Mouse (Mus musculus) activated CD4-positive, CD25-positive, alpha-beta regulatory T cell (primary cell): ENCODE data around the gene Mrpl45. TPM values are rescaled to one million over a fixed set of nuclear protein-coding genes. Genes with fewer than 3 reads are reported as not detected.

Source experiments
- polyA plus RNA-seq, 2 experiments: library from polyadenylated mRNA; unstranded; fragments of 100-300 nt; shearing (Covaris generic); gene quantifications; one replicate each; pipeline ENCODE4 v1.2.1; 2017

The Mrpl45 gene
- polyA plus RNA-seq, result 10 to 100 TPM; 22.0 to 31.1 TPM

GRCm38 (mm10) chr11:97315504-97316503 lies at the start of gene Mrpl45:
TSS of gene Mrpl45 (plus strand) at chr11:97315716.

GRCm38 (mm10) chr11:97280216-97280861 lies 35.2 kb upstream of the Mrpl45 start, which contains the start of gene Npepps:
TSS of gene Npepps (minus strand) at chr11:97280638.

GRCm38 (mm10) chr11:97352027-97352684 lies 36.6 kb downstream of the Mrpl45 start, which contains the start of gene Gpr179:
TSS of gene Gpr179 (minus strand) at chr11:97352077.

DNA sequence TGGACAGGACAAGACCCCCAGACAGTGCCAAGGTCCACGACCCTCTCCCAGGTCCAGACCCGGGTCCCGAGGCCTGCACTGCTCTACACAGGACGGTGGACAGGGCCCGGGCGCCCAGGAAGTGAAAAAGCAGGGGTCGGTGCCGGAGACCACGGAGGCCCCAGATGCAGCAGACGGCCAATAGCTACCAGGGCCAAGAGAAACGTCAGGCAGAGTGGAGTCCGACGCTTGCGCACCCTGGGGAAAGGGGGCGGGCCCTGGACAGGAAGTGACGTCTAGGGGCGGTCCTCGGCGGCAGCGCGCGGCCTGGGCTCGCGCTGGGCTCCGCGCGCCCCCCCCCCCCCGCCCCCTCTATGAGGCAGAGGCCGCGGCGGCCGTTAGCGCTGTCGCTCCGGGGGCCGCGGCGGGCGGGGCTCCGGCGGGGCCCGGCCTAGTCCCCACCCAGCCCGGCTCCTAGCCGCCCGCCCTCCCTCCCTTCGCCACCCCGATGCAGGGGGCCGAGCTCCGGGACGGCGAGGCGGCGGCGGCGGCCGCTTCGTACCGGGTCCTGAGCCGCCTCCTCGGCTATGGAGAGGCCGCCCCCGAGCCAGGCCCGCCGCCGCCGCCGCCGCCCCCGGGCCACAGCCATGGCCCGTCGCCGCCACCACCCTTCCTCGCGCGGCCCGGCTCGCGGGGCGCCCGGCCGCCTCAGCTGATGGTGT lies 46.6 kb downstream of the Mrpl45 start, which contains the start of gene Socs7:
Gene Socs7 (plus strand): TSS at position 604 of the 701 bp plus-strand sequence.

Other genes with a start within 250 kb of the Mrpl45 start
- 10 to 100 TPM; 14.4 to 46.9 TPM for gene Tbx21, start 200.4 kb upstream of the Mrpl45 start, polyA plus RNA-seq
- gene Tbkbp1, start 164.2 kb upstream of the Mrpl45 start, polyA plus RNA-seq, result under 1 TPM; 0.34 to 0.72 TPM
- 10 to 100 TPM; 30.6 to 31.8 TPM for gene Kpnb1, start 127.8 kb upstream of the Mrpl45 start, polyA plus RNA-seq
- gene Npepps, start 35.1 kb upstream of the Mrpl45 start, polyA plus RNA-seq, result 10 to 100 TPM; 31.0 to 47.1 TPM
- gene Gpr179, start 36.4 kb downstream of the Mrpl45 start, polyA plus RNA-seq, result under 1 TPM; 0.07 to 0.70 TPM
- 1 to 10 TPM; 1.2 to 1.9 TPM for gene Socs7, start 46.8 kb downstream of the Mrpl45 start, polyA plus RNA-seq
- gene Arhgap23, start 99.8 kb downstream of the Mrpl45 start, polyA plus RNA-seq, result 1 to 10 TPM in 1 of 2 experiments, under 1 TPM in 1; 0.02 to 1.4 TPM
- not detected for gene 4933428G20Rik, start 184.6 kb downstream of the Mrpl45 start, polyA plus RNA-seq